Mouse (Mus musculus): ENCODE measurements at regions not wholly inside any gene's neighbourhood (a gene's known extent, or its start where the extent isn't known, plus 50 kb on each side); places are given as distances from the start of the nearest gene placed in this dataset.

GRCm38 (mm10) chr15:51652497-51652896 lies 2232.2 kb upstream of the Gm7489 start:
- TF ChIP-seq USF1 (IDR thresholded peaks at IDR 0.05; ENCODE audit: low read depth), result no peak
- no peak for TF ChIP-seq CTCF (IDR thresholded peaks at IDR 0.05; ENCODE audit: control insufficient read depth, insufficient read depth, insufficient read length)
- no peak for TF ChIP-seq MYOG (IDR thresholded peaks at IDR 0.05; ENCODE audit: control insufficient read depth, extremely low read depth, insufficient read length)
